Mouse (Mus musculus) olfactory bulb, adult 2 months (tissue): Measurements from ENCODE around the gene Olfr960. TPM values are rescaled to one million over a fixed set of nuclear protein-coding genes. Genes with fewer than 3 reads are reported as not detected.

Experiments
- H3K27ac ChIP-seq: fragments of 200-500 bp; 2 replicates; pipeline ENCODE4 v1.5.1; 2012; ENCODE audit warnings: low read depth, low read length; ENCODE audit not compliant: insufficient read depth
- H3K4me1 ChIP-seq: fragments of 200-500 bp; 2 replicates; pipeline ENCODE4 v1.6.1; 2012; ENCODE audit warnings: low read length; ENCODE audit not compliant: control insufficient read depth, insufficient read depth
- H3K4me3 ChIP-seq: fragments of 200-500 bp; 2 replicates; pipeline ENCODE4 v1.5.1; 2012; ENCODE audit warnings: mild to moderate bottlenecking, low read depth, low read length, moderate library complexity; ENCODE audit not compliant: insufficient read depth
- CTCF ChIP-seq: fragments of 200-500 bp; IDR thresholded peaks from 2 replicates; pipeline ENCODE4 v1.5.1; 2012; ENCODE audit warnings: low read depth, mild to moderate bottlenecking, low read length, moderate library complexity; ENCODE audit not compliant: insufficient read depth
- POLR2A ChIP-seq: fragments of 200-500 bp; IDR thresholded peaks from 2 replicates; pipeline ENCODE4 v1.6.1; 2012; ENCODE audit warnings: mild to moderate bottlenecking, low read depth, low read length, moderate library complexity; ENCODE audit not compliant: insufficient read depth
- WGBS: fragments of 180-500 bp; shearing (Covaris S2); methylation state at CpG from one replicate; pipeline ENCODE4 v1.1.7; 2018; 5-methylcytosine and 5-hydroxymethylcytosine counted together
- polyA plus RNA-seq: library from polyadenylated mRNA; stranded (reverse); fragments of >200 nt; gene quantifications from 2 replicates; pipeline ENCODE4 v1.2.4, GENCODE M21; 2012; ENCODE audit warnings: low replicate concordance; ENCODE audit not compliant: missing spikeins, insufficient read depth, insufficient read length

Olfr960 gene
- polyA plus RNA-seq, 1 experiment = not detected

GRCm38 (mm10) chr9:39623783-39624182 is 2.6 kb downstream of the Olfr960 start:
- H3K27ac ChIP-seq = no peak overlapping the region
- TF ChIP-seq CTCF (no peak), POLR2A (no peak)
- H3K4me3 ChIP-seq = no peak overlapping the region
- WGBS = 92% methylated on average over 3 of the region's 3 CpGs
- H3K4me1 ChIP-seq = no peaks in the 10 kb centered on the region

- WGBS = 84% methylated on average over 2 of the region's 2 CpGs
Measured at GRCm38 (mm10) chr9:39624711-39625110, 3.5 kb downstream of the Olfr960 start.

GRCm38 (mm10) chr9:39629069-39629468 is 7.9 kb downstream of the Olfr960 start:
- Histone ChIP-seq H3K27ac (no peak overlapping the region), H3K4me1 (no peaks in the 10 kb centered on the region), H3K4me3 (no peak overlapping the region)
- TF ChIP-seq CTCF = no peak
- TF ChIP-seq POLR2A = no peak
- 93% methylated on average over 2 of the region's 2 CpGs for WGBS

More at GRCm38 (mm10) chr9:39624711-39625110, 3.5 kb downstream of the Olfr960 start:
- Histone ChIP-seq H3K4me1 (no peaks in the 10 kb centered on the region), H3K4me3 (no peak overlapping the region), H3K27ac (no peak overlapping the region)
- no peak for TF ChIP-seq CTCF
- TF ChIP-seq POLR2A = no peak

- Histone ChIP-seq H3K4me3 (no peak overlapping the region), H3K27ac (no peak overlapping the region), H3K4me1 (peaks cover 2% of the 10 kb centered on the region; the same call in 1 of the 2 replicates)
- TF ChIP-seq CTCF = no peak
- TF ChIP-seq POLR2A = no peak
- WGBS = 15% methylated on average over 4 of the region's 4 CpGs
Measured at GRCm38 (mm10) chr9:39633913-39634594, 12.9 kb downstream of the Olfr960 start.

GRCm38 (mm10) chr9:39644785-39645184 is 23.6 kb downstream of the Olfr960 start, which contains the start of gene Olfr961:
Olfr961 (plus strand) TSS chr9:39645085.
- Histone ChIP-seq H3K4me3 (no peak within 1 kb of the TSS), H3K27ac (no peak within 1 kb of the TSS), H3K4me1 (no peaks in the 10 kb centered on the region)
- TF ChIP-seq CTCF = no peak
- TF ChIP-seq POLR2A = no peak

- Histone ChIP-seq H3K4me1 (no peaks in the 10 kb centered on the region), H3K4me3 (no peak overlapping the region), H3K27ac (no peak overlapping the region)
- TF ChIP-seq CTCF = no peak
- TF ChIP-seq POLR2A = no peak
- WGBS = 91% methylated on average over 4 of the region's 4 CpGs
Measured at GRCm38 (mm10) chr9:39647382-39647781, 26.2 kb downstream of the Olfr960 start.

- TF ChIP-seq CTCF (no peak), POLR2A (no peak)
- Histone ChIP-seq H3K27ac (no peak overlapping the region), H3K4me1 (no peaks in the 10 kb centered on the region), H3K4me3 (no peak overlapping the region)
- 58% methylated on average over 6 of the region's 6 CpGs for WGBS
Measured at GRCm38 (mm10) chr9:39654756-39655396, 33.7 kb downstream of the Olfr960 start.

- no peaks in the 10 kb centered on the region for H3K4me1 ChIP-seq
- no peak within 1 kb of the TSS for H3K4me3 ChIP-seq
- H3K27ac ChIP-seq = no peak within 1 kb of the TSS
- TF ChIP-seq CTCF (no peak), POLR2A (no peak)
- WGBS = 74% methylated on average over 1 of the region's 1 CpGs
Measured at GRCm38 (mm10) chr9:39666905-39667304, 45.7 kb downstream of the Olfr960 start, which contains the start of gene Olfr963. Olfr963 (plus strand) TSS chr9:39667205.

GRCm38 (mm10) chr9:39669723-39670122 is 48.5 kb downstream of the Olfr960 start:
- no peak for TF ChIP-seq CTCF
- TF ChIP-seq POLR2A = no peak
- H3K4me3 ChIP-seq = no peak overlapping the region
- no peaks in the 10 kb centered on the region for H3K4me1 ChIP-seq
- WGBS = 72% methylated on average over 2 of the region's 2 CpGs
- H3K27ac ChIP-seq = no peak overlapping the region

Other genes with a start within 250 kb of the Olfr960 start
- not detected in 2 replicates for gene Olfr951, start 234.0 kb upstream of the Olfr960 start, polyA plus RNA-seq
- not detected in 2 replicates for gene Olfr952, start 194.2 kb upstream of the Olfr960 start, polyA plus RNA-seq
- not detected in 2 replicates for gene Olfr954, start 164.7 kb upstream of the Olfr960 start, polyA plus RNA-seq
- gene Olfr955, start 149.4 kb upstream of the Olfr960 start, polyA plus RNA-seq = not detected in 2 replicates
- not detected in 2 replicates for gene Olfr44, start 127.4 kb upstream of the Olfr960 start, polyA plus RNA-seq
- not detected in 2 replicates for gene Olfr957, start 105.6 kb upstream of the Olfr960 start, polyA plus RNA-seq
- gene Olfr958, start 67.3 kb upstream of the Olfr960 start, polyA plus RNA-seq = not detected in 2 replicates
- gene Olfr959, start 45.8 kb upstream of the Olfr960 start, polyA plus RNA-seq = not detected in 2 replicates
- not detected in 2 replicates for gene AW551984, start 17.0 kb upstream of the Olfr960 start, polyA plus RNA-seq
- gene Olfr148, start 10.7 kb upstream of the Olfr960 start, polyA plus RNA-seq = not detected in 2 replicates
- gene Olfr961, start 23.7 kb downstream of the Olfr960 start, polyA plus RNA-seq = not detected in 2 replicates
- not detected in 2 replicates for gene Olfr963, start 45.8 kb downstream of the Olfr960 start, polyA plus RNA-seq
- not detected in 2 replicates for gene Olfr149, start 85.7 kb downstream of the Olfr960 start, polyA plus RNA-seq
- gene Olfr965, start 90.0 kb downstream of the Olfr960 start, polyA plus RNA-seq = not detected in 2 replicates
- gene Olfr150, start 109.6 kb downstream of the Olfr960 start, polyA plus RNA-seq = not detected in 2 replicates
- not detected in 2 replicates for gene Olfr967, start 124.9 kb downstream of the Olfr960 start, polyA plus RNA-seq
- not detected in 2 replicates for gene Olfr968, start 161.9 kb downstream of the Olfr960 start, polyA plus RNA-seq
- gene Olfr969, start 169.6 kb downstream of the Olfr960 start, polyA plus RNA-seq = not detected in 2 replicates
- gene Olfr970, start 187.5 kb downstream of the Olfr960 start, polyA plus RNA-seq = not detected in 2 replicates
- not detected in 2 replicates for gene Olfr971, start 215.5 kb downstream of the Olfr960 start, polyA plus RNA-seq
- gene Olfr972, start 245.0 kb downstream of the Olfr960 start, polyA plus RNA-seq = not detected in 2 replicates